Mouse (Mus musculus) liver (tissue): ENCODE results near the gene Btbd35f13.
"Not testable (repeated sequence)": the region's sequence is repeated elsewhere in the genome, so short reads cannot be mapped to it uniquely, and the experiment has no call there.

Experiments
- DNase-seq: peaks from one replicate; pipeline ENCODE4 v3.0.0-alpha.2; 2020; ENCODE audit warnings: mixed read lengths

The Btbd35f13 gene

GRCm38 (mm10) chrX:33656872-33657271, at the start of gene Btbd35f13:
Gene Btbd35f13, plus strand, starts transcription at chrX:33657172.
- DNase-seq: not testable (repeated sequence)

- not testable (repeated sequence) for DNase-seq
Measured at GRCm38 (mm10) chrX:33702249-33702648, 45.3 kb downstream of the Btbd35f13 start, which contains the start of gene Btbd35f14. Gene Btbd35f14, minus strand, starts transcription at chrX:33702349.
